Mouse (Mus musculus) Muller cell, postnatal 12 days (primary cell): ENCODE data around the gene Krt10.
A peak's percentile ranks its signal among the peaks of the same experiment; 100 is the strongest.

Experiments
- DNase-seq: peaks from one replicate; pipeline ENCODE4 v3.0.0-alpha.2; 2015; ENCODE audit errors: inconsistent ontology term

Krt10 gene

GRCm38 (mm10) chr11:99389264-99389663, at the start of gene Krt10:
Gene Krt10 (minus strand): TSS chr11:99389364.
- DNase-seq, result no peak

DNA sequence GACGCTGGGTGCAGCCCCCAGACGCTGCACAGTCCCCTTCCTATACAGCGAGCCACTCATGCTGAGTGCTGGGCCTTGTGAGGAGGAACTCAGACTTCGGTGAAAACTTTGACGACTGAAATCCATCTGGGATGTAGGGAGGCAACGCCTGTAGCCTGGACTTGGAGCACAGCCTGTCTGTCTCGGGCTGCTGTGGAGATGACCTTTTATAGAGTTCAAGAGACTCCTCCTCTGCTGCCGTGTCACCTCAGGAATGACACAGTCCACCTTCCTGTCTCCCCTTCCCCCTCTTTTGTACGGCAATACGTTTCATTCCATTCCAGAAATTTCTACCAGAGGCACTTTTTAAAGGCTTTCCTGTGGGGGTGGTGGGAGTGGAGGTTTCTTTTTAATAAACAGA, 48.8 kb upstream of the Krt10 start, which contains the start of gene Krt20:
Krt20 (minus strand) TSS at position 179 of the 400 bp plus-strand sequence.
- DNase-seq, result no peak

DNA sequence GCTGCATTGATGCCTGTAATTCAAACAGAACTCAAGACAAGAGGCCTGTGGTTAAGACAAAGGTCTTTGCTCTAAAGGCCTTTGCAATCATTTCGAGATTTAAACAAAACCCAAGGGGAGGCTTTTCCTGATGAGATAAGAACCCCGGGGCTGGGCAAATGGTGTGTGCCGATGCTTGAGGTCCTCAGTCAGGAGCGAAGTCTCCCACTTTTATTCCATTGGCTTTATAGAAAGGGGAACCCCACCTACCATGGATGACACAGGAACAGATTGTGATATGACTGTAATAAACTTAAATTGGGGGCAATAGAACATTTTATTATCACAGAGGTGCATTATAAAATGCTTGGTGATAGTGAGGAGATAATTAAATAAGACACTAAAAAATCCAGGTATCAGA, 47.5 kb upstream of the Krt10 start:
- no peak for DNase-seq

DNA sequence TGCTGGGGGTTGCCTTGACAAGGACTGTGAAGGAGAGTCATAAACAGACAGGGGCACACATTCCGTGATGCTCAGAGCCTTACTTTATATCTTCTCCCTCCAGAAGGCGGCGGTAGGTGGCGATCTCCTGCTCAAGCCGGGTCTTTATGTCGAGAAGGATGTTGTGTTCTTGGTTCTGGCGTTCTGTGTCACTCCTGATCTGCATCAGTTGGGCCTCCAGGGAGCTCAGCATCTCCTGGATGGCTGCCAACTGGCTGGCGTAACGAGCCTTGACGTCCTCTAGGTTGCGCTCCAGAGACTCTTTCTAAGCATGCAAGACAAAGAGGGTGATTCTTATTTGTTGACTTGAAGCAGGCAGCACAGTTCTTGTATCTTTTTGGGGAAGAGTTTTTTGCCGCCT, 41.5 kb upstream of the Krt10 start:
- DNase-seq, result peak; percentile 36

DNA sequence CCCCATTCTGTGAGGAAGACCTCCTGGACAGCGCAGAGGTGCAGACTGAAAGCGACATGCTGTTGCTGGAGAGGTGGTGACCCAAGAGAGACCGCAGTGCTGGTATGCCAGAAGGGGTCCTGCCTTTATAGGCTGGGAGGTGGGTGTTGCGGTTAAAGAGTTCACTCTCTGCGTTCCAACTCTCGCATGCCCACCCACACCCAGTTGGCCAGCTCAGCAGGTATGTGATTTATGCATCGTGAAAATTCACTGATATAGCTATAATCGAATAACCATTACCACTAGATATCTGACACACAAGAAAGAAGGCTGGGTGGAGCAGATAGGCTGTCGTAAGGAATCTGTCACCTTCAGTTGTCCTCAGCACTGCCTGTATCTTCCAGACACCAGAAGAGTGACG, 33.0 kb upstream of the Krt10 start, which contains the start of gene Krt12:
Krt12 (minus strand) TSS at position 101 of the 400 bp plus-strand sequence.
- DNase-seq, result no peak

DNA sequence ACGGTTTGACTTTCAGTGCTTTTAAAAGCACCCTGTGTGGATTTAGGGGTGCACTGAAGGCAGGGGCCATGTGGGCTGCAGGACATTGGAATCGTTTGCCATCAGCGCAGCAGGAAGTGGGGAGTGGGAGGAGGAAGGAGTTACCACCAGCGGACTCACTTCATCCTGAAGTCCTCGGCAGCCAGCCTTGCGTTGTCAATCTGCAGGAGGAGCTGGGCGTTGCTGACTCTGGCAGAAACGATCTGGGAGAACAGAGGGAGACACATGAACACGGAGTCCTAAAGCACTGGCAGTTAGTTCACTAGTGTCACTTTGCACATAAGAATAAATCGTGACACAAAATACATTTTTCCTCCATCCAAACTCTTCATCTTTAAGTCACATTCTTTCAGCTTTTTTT, 31.4 kb upstream of the Krt10 start:
- no peak for DNase-seq

DNA sequence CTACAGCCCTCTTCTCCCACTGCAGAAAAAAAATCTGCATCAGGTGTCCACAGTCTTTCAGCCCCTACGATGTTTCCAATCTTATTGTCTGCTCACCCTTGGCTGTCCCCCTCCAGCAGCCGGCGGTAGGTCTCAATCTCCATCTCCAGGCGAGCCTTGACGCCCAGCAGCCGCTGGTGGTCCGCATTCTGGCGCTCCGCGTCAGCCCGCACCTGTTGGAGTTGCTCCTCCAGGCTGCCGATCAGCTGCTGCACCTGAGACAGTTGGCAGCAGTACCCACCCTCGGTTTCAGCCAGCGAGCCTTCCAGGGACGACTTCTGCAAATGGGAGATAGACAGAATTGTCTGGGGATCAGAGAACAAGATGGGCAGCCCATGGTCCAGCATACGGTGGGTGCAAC, 28.7 kb upstream of the Krt10 start:
- DNase-seq, result no peak

- DNase-seq, result peak; percentile 5
Measured at GRCm38 (mm10) chr11:99416902-99417301, 27.7 kb upstream of the Krt10 start.

DNA sequence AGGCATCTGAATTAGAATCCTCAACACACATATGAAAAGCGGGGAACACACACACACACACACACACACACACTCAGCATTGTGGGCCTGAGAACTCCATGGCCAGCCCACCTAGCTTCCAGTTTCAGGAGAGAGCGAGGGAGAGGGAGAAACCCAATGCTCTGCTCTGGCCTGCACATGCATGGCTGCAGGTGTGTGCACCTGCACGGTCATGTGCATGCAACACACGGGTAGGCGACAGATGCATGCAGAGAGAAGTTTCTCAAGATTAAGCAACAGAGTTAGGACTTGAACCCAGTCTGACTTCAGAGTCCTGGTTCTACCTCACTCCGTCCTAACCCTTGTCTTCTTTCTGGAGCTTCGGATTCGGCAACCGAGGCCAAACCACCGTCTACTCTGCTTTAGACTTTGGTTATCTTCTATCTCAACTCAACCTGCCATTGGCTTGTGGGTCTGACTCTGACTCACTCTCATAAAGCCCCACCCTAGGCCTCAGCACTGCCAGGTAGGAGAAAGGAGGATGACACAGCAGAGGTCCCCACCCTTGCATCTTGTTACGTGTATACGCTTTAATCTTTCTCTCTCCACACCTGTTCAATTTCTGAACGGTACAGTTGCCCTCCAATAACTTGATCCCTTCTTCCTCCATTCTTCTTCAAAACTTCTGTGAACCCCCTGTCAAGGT, 25.4 kb upstream of the Krt10 start:
- no peak for DNase-seq

- DNase-seq, result peak; percentile 13
Measured at GRCm38 (mm10) chr11:99413247-99413646, 24.1 kb upstream of the Krt10 start.

GRCm38 (mm10) chr11:99406186-99406585, 17.0 kb upstream of the Krt10 start:
- DNase-seq, result no peak

- no peak for DNase-seq
Measured at GRCm38 (mm10) chr11:99399956-99400549, 10.9 kb upstream of the Krt10 start.

- no peak for DNase-seq
Measured at GRCm38 (mm10) chr11:99398832-99399231, 9.7 kb upstream of the Krt10 start.

GRCm38 (mm10) chr11:99398084-99398483, 8.9 kb upstream of the Krt10 start:
- no peak for DNase-seq

- no peak for DNase-seq
Measured at GRCm38 (mm10) chr11:99396661-99397060, 7.5 kb upstream of the Krt10 start.

- DNase-seq, result no peak
Measured at GRCm38 (mm10) chr11:99396034-99396433, 6.9 kb upstream of the Krt10 start.

GRCm38 (mm10) chr11:99392492-99392891, 3.3 kb upstream of the Krt10 start:
- DNase-seq, result no peak

DNA sequence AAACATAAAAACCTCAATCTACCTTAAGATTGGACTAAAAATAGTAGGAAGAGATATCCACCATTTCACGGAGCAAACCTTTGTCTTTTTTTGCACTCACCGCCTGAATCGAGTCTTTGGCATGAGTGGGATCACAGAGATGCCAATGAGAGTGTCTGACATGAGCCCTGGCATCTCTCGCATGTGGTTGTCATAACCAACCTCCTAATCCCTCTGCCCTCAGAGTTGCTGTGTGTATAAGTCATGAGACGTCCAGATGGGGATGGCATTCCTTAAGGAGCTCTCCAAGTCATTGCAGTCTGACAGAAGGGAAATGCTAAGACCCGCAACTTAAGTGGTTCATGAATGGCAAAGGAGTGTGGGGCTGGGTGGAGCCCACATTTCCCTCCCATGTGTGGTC, 2.2 kb upstream of the Krt10 start:
- no peak for DNase-seq

DNA sequence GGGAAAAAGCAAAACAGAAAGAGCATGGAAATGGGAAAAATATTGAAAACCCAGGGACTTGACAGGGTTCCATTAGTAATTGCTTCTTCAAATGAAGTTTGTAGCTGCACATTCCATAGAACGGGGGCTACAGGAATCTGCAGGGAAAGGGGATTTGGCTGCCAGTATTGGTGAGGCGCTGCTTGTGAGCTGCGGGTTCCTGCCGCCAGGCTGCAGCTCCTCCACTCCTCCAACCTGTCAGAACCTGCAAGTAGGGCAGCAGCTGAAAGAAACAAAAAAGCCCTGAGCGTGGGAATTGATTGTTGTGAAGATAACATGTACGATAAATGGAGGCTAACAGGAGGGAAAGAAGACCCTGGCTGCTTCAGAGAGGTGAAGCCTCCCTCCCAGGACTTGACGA, 1.7 kb upstream of the Krt10 start:
- no peak for DNase-seq

DNA sequence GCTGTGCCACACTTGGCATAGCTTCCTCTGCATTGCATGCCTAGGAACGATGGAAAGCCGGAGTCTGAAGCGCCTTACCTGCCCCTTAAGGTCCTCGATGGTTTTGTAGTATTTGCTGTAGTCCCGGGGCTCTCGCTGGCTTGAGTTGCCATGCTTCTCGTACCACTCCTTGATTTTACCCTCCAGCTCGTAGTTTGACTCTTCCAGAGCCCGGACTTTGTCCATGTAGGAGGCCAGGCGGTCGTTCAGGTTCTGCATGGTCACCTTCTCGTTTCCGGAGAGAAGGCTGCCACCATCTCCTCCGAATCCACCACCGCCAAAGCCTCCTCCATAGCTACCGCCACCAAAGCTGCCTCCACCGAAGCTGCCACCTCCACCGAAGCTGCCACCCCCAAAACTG, 503 bp downstream of the Krt10 start:
- DNase-seq, result no peak

DNA sequence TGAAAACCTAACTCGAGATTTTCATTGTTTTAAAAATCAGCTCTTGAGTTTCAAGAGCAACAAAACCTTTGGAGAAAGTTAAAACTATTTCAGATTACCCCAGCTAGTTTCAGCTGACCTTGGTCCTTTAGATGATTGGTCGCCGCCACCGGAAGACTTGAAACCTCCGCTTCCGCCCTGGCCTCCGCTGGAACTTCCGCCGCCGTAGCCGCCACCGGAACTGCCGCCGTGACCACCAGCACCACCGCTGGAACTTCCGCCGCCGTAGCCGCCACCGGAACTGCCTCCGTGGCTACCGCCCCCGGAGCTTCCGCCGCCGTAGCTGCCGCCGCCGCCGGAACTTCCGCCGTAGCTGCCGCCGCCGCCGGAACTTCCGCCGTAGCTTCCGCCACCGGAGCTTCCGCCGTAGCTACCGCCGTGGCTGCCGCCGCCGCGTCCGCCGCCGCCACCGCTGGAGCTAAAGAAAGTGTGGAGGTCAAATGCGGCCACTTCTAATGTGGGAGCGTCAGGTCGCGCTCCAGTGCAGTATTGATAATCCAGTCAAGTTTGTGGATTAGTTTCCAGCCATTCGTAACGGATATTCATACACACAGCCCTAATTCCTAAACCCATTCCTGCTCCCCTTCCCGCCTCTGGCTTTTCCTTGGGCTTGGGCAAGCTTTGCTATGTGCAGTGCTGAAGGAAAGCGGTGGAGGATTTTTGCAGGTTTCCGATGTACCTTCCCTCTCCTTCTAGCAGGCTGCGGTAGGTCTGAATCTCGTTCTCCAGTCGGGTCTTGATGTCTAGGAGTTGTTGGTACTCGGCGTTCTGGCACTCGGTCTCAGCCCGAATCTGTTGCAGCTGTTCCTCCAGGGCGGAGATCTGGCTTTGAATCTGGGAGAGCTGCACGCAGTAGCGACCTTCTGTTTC, 3.1 kb downstream of the Krt10 start:
- peak; percentile 89 for DNase-seq

GRCm38 (mm10) chr11:99379568-99379967, 9.6 kb downstream of the Krt10 start:
- peak; percentile 56 for DNase-seq
